Mouse (Mus musculus) kidney, embryonic 15.5 days (tissue): Measurements from ENCODE around the gene Lrp1. TPM values are rescaled to one million over a fixed set of nuclear protein-coding genes. Genes with fewer than 3 reads are reported as not detected.
A peak's percentile ranks its signal among the peaks of the same experiment; 100 is the strongest.

ENCODE experiments used
- ATAC-seq: fragments of 200-750 bp; cut with Nextera tagmentation; replicated peaks from 2 replicates; pipeline ENCODE4 v1.8.0; 2017; ENCODE audit warnings: moderate TSS enrichment; ENCODE audit not compliant: low FRiP score
- H3K27ac ChIP-seq: fragments of 300-500 bp; sonication (generic); 2 replicates; pipeline ENCODE4 v1.5.1; 2015; ENCODE audit warnings: mild to moderate bottlenecking, inconsistent platforms
- H3K27me3 ChIP-seq: fragments of 300-500 bp; sonication (generic); 2 replicates; pipeline ENCODE4 v1.6.1; 2015; ENCODE audit warnings: inconsistent platforms
- H3K36me3 ChIP-seq: fragments of 300-500 bp; sonication (generic); 2 replicates; pipeline ENCODE4 v1.6.1; 2015; ENCODE audit warnings: inconsistent platforms
- H3K4me1 ChIP-seq: fragments of 300-500 bp; sonication (generic); 2 replicates; pipeline ENCODE4 v1.6.1; 2015; ENCODE audit warnings: inconsistent platforms
- H3K4me2 ChIP-seq: fragments of 300-500 bp; sonication (generic); 2 replicates; pipeline ENCODE4 v1.6.1; 2015; ENCODE audit warnings: moderate library complexity, mild to moderate bottlenecking, inconsistent platforms
- H3K4me3 ChIP-seq: fragments of 300-500 bp; sonication (generic); replicated peaks from 2 replicates; pipeline ENCODE4 v1.5.1; 2015; ENCODE audit warnings: mild to moderate bottlenecking, inconsistent platforms
- H3K9ac ChIP-seq: fragments of 300-500 bp; sonication (generic); 2 replicates; pipeline ENCODE4 v1.6.1; 2015; ENCODE audit warnings: mild to moderate bottlenecking, inconsistent platforms
- H3K9me3 ChIP-seq: fragments of 300-500 bp; sonication (generic); replicated peaks from 2 replicates; pipeline ENCODE4 v1.6.1; 2016; ENCODE audit warnings: inconsistent platforms
- WGBS: fragments of 180-500 bp; shearing (Covaris S2); methylation state at CpG from one replicate; pipeline ENCODE4 v1.1.7; 2015; ENCODE audit warnings: mixed read lengths; 5-methylcytosine and 5-hydroxymethylcytosine counted together
- polyA plus RNA-seq: library from polyadenylated mRNA; unstranded; fragments of >200 nt; fragmentation: Nextera tagmentation; extraction: Ambion mirVana; gene quantifications from 2 replicates; pipeline ENCODE4 v1.2.1, GENCODE M21; 2015

Gene Lrp1
- polyA plus RNA-seq, 1 experiment from 2014 or later: 65.0 TPM

DNA sequence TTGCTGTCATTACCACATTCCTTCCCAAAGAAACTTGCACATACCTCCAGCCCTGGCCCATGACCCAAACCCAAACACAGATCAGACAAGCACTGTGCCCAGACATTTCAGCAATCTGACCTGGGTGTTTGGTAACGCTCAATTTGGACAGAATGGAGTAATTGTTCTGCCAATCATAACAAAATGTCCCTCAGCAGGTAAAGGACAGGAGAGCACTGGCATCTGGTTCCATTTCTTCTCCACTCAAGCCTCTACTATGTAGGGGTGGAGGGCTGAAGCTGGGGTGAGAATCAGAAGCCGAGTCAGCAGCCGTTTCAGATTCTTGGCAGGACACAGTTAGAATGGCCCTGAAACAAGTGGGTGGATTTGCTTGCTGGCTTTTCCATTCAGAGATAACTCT, 128.8 kb downstream of the Lrp1 start:
- H3K4me3 ChIP-seq: no peak overlapping the region
- H3K27ac ChIP-seq: no peak overlapping the region
- H3K36me3 ChIP-seq: peaks cover 82% of the 10 kb centered on the region
- no peak overlapping the region for H3K4me2 ChIP-seq
- no peak overlapping the region for H3K9ac ChIP-seq
- ATAC-seq: no peak
- 83% methylated on average over 3 of the region's 3 CpGs for WGBS
- no peaks in the 10 kb centered on the region for H3K27me3 ChIP-seq
- H3K4me1 ChIP-seq: peaks cover 8% of the 10 kb centered on the region; the same call in 1 of the 2 replicates
- no peaks in the 10 kb centered on the region for H3K9me3 ChIP-seq

GRCm38 (mm10) chr10:127491128-127491512, 129.8 kb downstream of the Lrp1 start:
- H3K4me1 ChIP-seq: peaks cover 8% of the 10 kb centered on the region; the same call in 1 of the 2 replicates
- H3K27ac ChIP-seq: no peak overlapping the region
- H3K4me3 ChIP-seq: no peak overlapping the region
- WGBS: 78% methylated on average over 8 of the region's 8 CpGs
- H3K9me3 ChIP-seq: no peaks in the 10 kb centered on the region
- H3K9ac ChIP-seq: no peak overlapping the region
- peaks cover 77% of the 10 kb centered on the region for H3K36me3 ChIP-seq
- H3K27me3 ChIP-seq: no peaks in the 10 kb centered on the region
- no peak overlapping the region for H3K4me2 ChIP-seq
- no peak for ATAC-seq

- Histone ChIP-seq H3K4me3 (no peak overlapping the region), H3K4me1 (peaks cover 8% of the 10 kb centered on the region; the same call in 1 of the 2 replicates), H3K27ac (no peak overlapping the region; the same call in 1 of the 2 replicates), H3K36me3 (peaks cover 75% of the 10 kb centered on the region), H3K9me3 (no peaks in the 10 kb centered on the region), H3K27me3 (no peaks in the 10 kb centered on the region), H3K9ac (no peak overlapping the region), H3K4me2 (no peak overlapping the region)
- WGBS: 57% methylated on average over 18 of the region's 18 CpGs
- ATAC-seq: peak; percentile 58; the same call in 1 of the 2 replicates
Measured at GRCm38 (mm10) chr10:127490160-127491127, 130.5 kb downstream of the Lrp1 start.

GRCm38 (mm10) chr10:127488856-127489255, 132.1 kb downstream of the Lrp1 start:
- no peak for ATAC-seq
- 80% methylated on average over 7 of the region's 7 CpGs for WGBS
- peaks cover 8% of the 10 kb centered on the region; the same call in 1 of the 2 replicates for H3K4me1 ChIP-seq
- peaks cover 75% of the 10 kb centered on the region for H3K36me3 ChIP-seq
- H3K4me3 ChIP-seq: no peak overlapping the region
- H3K4me2 ChIP-seq: no peak overlapping the region
- no peak overlapping the region for H3K9ac ChIP-seq
- H3K27me3 ChIP-seq: no peaks in the 10 kb centered on the region
- H3K9me3 ChIP-seq: no peaks in the 10 kb centered on the region
- no peak overlapping the region for H3K27ac ChIP-seq

Other genes with a start within 250 kb of the Lrp1 start
- 34.7 and 35.9 TPM in 2 replicates for gene R3hdm2, start 240.8 kb downstream of the Lrp1 start, polyA plus RNA-seq
- 2.4 and 4.2 TPM in 2 replicates for gene Stac3, start 119.5 kb downstream of the Lrp1 start, polyA plus RNA-seq
- 51.2 and 72.2 TPM in 2 replicates for gene Ndufa4l2, start 106.2 kb downstream of the Lrp1 start, polyA plus RNA-seq
- 99.8 and 111 TPM in 2 replicates for gene Shmt2, start 98.7 kb downstream of the Lrp1 start, polyA plus RNA-seq
- gene Nxph4, start 86.6 kb downstream of the Lrp1 start, polyA plus RNA-seq: 1.7 and 3.3 TPM in 2 replicates
- gene Stat6, start 21.8 kb upstream of the Lrp1 start, polyA plus RNA-seq: 26.5 and 27.2 TPM in 2 replicates
- gene Nemp1, start 45.8 kb upstream of the Lrp1 start, polyA plus RNA-seq: 10.9 TPM in 2 replicates
- 27.1 and 30.8 TPM in 2 replicates for gene Nab2, start 47.4 kb upstream of the Lrp1 start, polyA plus RNA-seq
- gene Myo1a, start 84.0 kb upstream of the Lrp1 start, polyA plus RNA-seq: 0.65 and 0.81 TPM in 2 replicates
- gene Tac2, start 103.3 kb upstream of the Lrp1 start, polyA plus RNA-seq: 2.2 and 2.3 TPM in 2 replicates
- gene Zbtb39, start 118.4 kb upstream of the Lrp1 start, polyA plus RNA-seq: 3.9 TPM in 2 replicates
- gene Gpr182, start 130.6 kb upstream of the Lrp1 start, polyA plus RNA-seq: 7.5 and 8.3 TPM in 2 replicates
- gene Rdh1, start 138.6 kb upstream of the Lrp1 start, polyA plus RNA-seq: 0.12 and 0.14 TPM in 2 replicates
- gene Rdh16f1, start 138.6 kb upstream of the Lrp1 start, polyA plus RNA-seq: 0.34 TPM in 1 of 2 replicates, not detected in the other
- 0.19 TPM in 1 of 2 replicates, not detected in the other for gene Rdh9, start 155.2 kb upstream of the Lrp1 start, polyA plus RNA-seq
- gene Rdh16, start 180.0 kb upstream of the Lrp1 start, polyA plus RNA-seq: 0.36 and 0.45 TPM in 2 replicates
- 2.0 TPM in 2 replicates for gene Rdh19, start 228.8 kb upstream of the Lrp1 start, polyA plus RNA-seq
- 0.64 and 0.72 TPM in 2 replicates for gene Rdh16f2, start 245.3 kb upstream of the Lrp1 start, polyA plus RNA-seq